Mouse (Mus musculus): ENCODE measurements around the gene Focad. TPM values are rescaled to one million over a fixed set of nuclear protein-coding genes. Genes with fewer than 3 reads are reported as not detected.
A peak's percentile ranks its signal among the peaks of the same experiment; 100 is the strongest.

Gene Focad
- polyA plus RNA-seq, 1 experiment: 10.3 TPM

GRCm38 (mm10) chr4:88415017-88415416 is 320.6 kb downstream of the Focad start:
- Histone ChIP-seq H3K4me3 (ENCODE audit: insufficient read depth, poor library complexity, severe bottlenecking) (no peak overlapping the region), H3K27me3 (ENCODE audit: control insufficient read depth, insufficient read depth, insufficient read length) (no peaks in the 10 kb centered on the region), H3K79me2 (ENCODE audit: control insufficient read depth, insufficient read depth) (no peaks in the 10 kb centered on the region), H3K36me3 (ENCODE audit: control insufficient read depth, insufficient read depth) (peaks cover 5% of the 10 kb centered on the region), H3ac (ENCODE audit: control insufficient read depth, insufficient read length, low read depth) (no peak overlapping the region), H3K79me3 (ENCODE audit: low read depth) (no peaks in the 10 kb centered on the region)
- no peak for TF ChIP-seq CTCF (IDR thresholded peaks at IDR 0.05; ENCODE audit: control insufficient read depth, insufficient read depth, insufficient read length)
- TF ChIP-seq MAX (IDR thresholded peaks at IDR 0.05): no peak

- Histone ChIP-seq H3K36me3 (ENCODE audit: control insufficient read depth, insufficient read depth) (no peaks in the 10 kb centered on the region), H3K27me3 (ENCODE audit: control insufficient read depth, insufficient read depth, insufficient read length) (no peaks in the 10 kb centered on the region), H3K79me3 (ENCODE audit: low read depth) (no peaks in the 10 kb centered on the region), H3K79me2 (ENCODE audit: control insufficient read depth, insufficient read depth) (no peaks in the 10 kb centered on the region), H3K4me3 (ENCODE audit: insufficient read depth, poor library complexity, severe bottlenecking) (no peak overlapping the region), H3ac (ENCODE audit: control insufficient read depth, insufficient read length, low read depth) (no peak overlapping the region)
- no peak for TF ChIP-seq CEBPB (IDR thresholded peaks at IDR 0.05; ENCODE audit: low read depth)
- TF ChIP-seq MYOG (IDR thresholded peaks at IDR 0.05; ENCODE audit: control insufficient read depth, extremely low read depth, insufficient read length): no peak
- TF ChIP-seq FOSL1 (IDR thresholded peaks at IDR 0.05; ENCODE audit: insufficient read depth, low read length, poor library complexity, severe bottlenecking): no peak
- no peak for TF ChIP-seq MYOD1 (IDR thresholded peaks at IDR 0.05; ENCODE audit: control insufficient read depth, insufficient read length, low read depth)
- TF ChIP-seq CTCF (IDR thresholded peaks at IDR 0.05; ENCODE audit: control insufficient read depth, insufficient read depth, insufficient read length): no peak
- no peak for TF ChIP-seq USF1 (IDR thresholded peaks at IDR 0.05; ENCODE audit: low read depth)
- TF ChIP-seq MAX (IDR thresholded peaks at IDR 0.05): no peak
Measured at GRCm38 (mm10) chr4:88419378-88419777, 324.9 kb downstream of the Focad start.

- Histone ChIP-seq H3K36me3 (ENCODE audit: control insufficient read depth, insufficient read depth) (no peaks in the 10 kb centered on the region), H3ac (ENCODE audit: control insufficient read depth, insufficient read length, low read depth) (no peak overlapping the region), H3K4me3 (ENCODE audit: insufficient read depth, poor library complexity, severe bottlenecking) (no peak overlapping the region), H3K27me3 (ENCODE audit: control insufficient read depth, insufficient read depth, insufficient read length) (no peaks in the 10 kb centered on the region), H3K79me3 (ENCODE audit: low read depth) (no peaks in the 10 kb centered on the region), H3K79me2 (ENCODE audit: control insufficient read depth, insufficient read depth) (no peaks in the 10 kb centered on the region)
- TF ChIP-seq CTCF (IDR thresholded peaks at IDR 0.05; ENCODE audit: control insufficient read depth, insufficient read depth, insufficient read length) (no peak), MAX (IDR thresholded peaks at IDR 0.05) (no peak), USF1 (IDR thresholded peaks at IDR 0.05; ENCODE audit: low read depth) (no peak), MYOD1 (IDR thresholded peaks at IDR 0.05; ENCODE audit: control insufficient read depth, insufficient read length, low read depth) (no peak), CEBPB (IDR thresholded peaks at IDR 0.05; ENCODE audit: low read depth) (no peak)
Measured at GRCm38 (mm10) chr4:88424563-88424962, 330.1 kb downstream of the Focad start.

GRCm38 (mm10) chr4:88427630-88428239 is 333.3 kb downstream of the Focad start:
- no peaks in the 10 kb centered on the region for H3K36me3 ChIP-seq (ENCODE audit: control insufficient read depth, insufficient read depth)
- TF ChIP-seq MYOG (IDR thresholded peaks at IDR 0.05; ENCODE audit: control insufficient read depth, extremely low read depth, insufficient read length): no peak
- no peak for TF ChIP-seq CTCF (IDR thresholded peaks at IDR 0.05; ENCODE audit: control insufficient read depth, insufficient read depth, insufficient read length)
- no peaks in the 10 kb centered on the region for H3K79me3 ChIP-seq (ENCODE audit: low read depth)
- no peaks in the 10 kb centered on the region for H3K79me2 ChIP-seq (ENCODE audit: control insufficient read depth, insufficient read depth)
- H3K27me3 ChIP-seq (ENCODE audit: control insufficient read depth, insufficient read depth, insufficient read length): no peaks in the 10 kb centered on the region
- H3K4me3 ChIP-seq (ENCODE audit: insufficient read depth, poor library complexity, severe bottlenecking): no peak overlapping the region
- H3ac ChIP-seq (ENCODE audit: control insufficient read depth, insufficient read length, low read depth): no peak overlapping the region

- no peak overlapping the region for H3K4me3 ChIP-seq (ENCODE audit: insufficient read depth, poor library complexity, severe bottlenecking)
- no peak overlapping the region for H3ac ChIP-seq (ENCODE audit: control insufficient read depth, insufficient read length, low read depth)
- no peaks in the 10 kb centered on the region for H3K79me3 ChIP-seq (ENCODE audit: low read depth)
- TF ChIP-seq MYOG (IDR thresholded peaks at IDR 0.05; ENCODE audit: control insufficient read depth, extremely low read depth, insufficient read length) (no peak), USF1 (IDR thresholded peaks at IDR 0.05; ENCODE audit: low read depth) (no peak), CEBPB (IDR thresholded peaks at IDR 0.05; ENCODE audit: low read depth) (no peak)
- no peaks in the 10 kb centered on the region for H3K79me2 ChIP-seq (ENCODE audit: control insufficient read depth, insufficient read depth)
- no peaks in the 10 kb centered on the region for H3K27me3 ChIP-seq (ENCODE audit: control insufficient read depth, insufficient read depth, insufficient read length)
- no peaks in the 10 kb centered on the region for H3K36me3 ChIP-seq (ENCODE audit: control insufficient read depth, insufficient read depth)
Measured at GRCm38 (mm10) chr4:88432412-88433024, 338.1 kb downstream of the Focad start.

GRCm38 (mm10) chr4:88436593-88437165 is 342.2 kb downstream of the Focad start:
- Histone ChIP-seq H3K27me3 (ENCODE audit: control insufficient read depth, insufficient read depth, insufficient read length) (no peaks in the 10 kb centered on the region), H3K36me3 (ENCODE audit: control insufficient read depth, insufficient read depth) (no peaks in the 10 kb centered on the region), H3ac (ENCODE audit: control insufficient read depth, insufficient read length, low read depth) (no peak overlapping the region), H3K79me2 (ENCODE audit: control insufficient read depth, insufficient read depth) (no peaks in the 10 kb centered on the region), H3K4me3 (ENCODE audit: insufficient read depth, poor library complexity, severe bottlenecking) (no peak overlapping the region), H3K79me3 (ENCODE audit: low read depth) (no peaks in the 10 kb centered on the region)
- TF ChIP-seq MAX (IDR thresholded peaks at IDR 0.05): peak; percentile 57
- no peak for TF ChIP-seq CEBPB (IDR thresholded peaks at IDR 0.05; ENCODE audit: low read depth)
- no peak for TF ChIP-seq MYOG (IDR thresholded peaks at IDR 0.05; ENCODE audit: control insufficient read depth, extremely low read depth, insufficient read length)
- TF ChIP-seq USF1 (IDR thresholded peaks at IDR 0.05; ENCODE audit: low read depth): no peak
- TF ChIP-seq FOSL1 (IDR thresholded peaks at IDR 0.05; ENCODE audit: insufficient read depth, low read length, poor library complexity, severe bottlenecking): no peak
- TF ChIP-seq CTCF (IDR thresholded peaks at IDR 0.05; ENCODE audit: control insufficient read depth, insufficient read depth, insufficient read length): no peak
- no peak for TF ChIP-seq MYOD1 (IDR thresholded peaks at IDR 0.05; ENCODE audit: control insufficient read depth, insufficient read length, low read depth)
